Comparison of ENCODE assay signal across 7 mouse cellular contexts in the genomic region with DNA sequence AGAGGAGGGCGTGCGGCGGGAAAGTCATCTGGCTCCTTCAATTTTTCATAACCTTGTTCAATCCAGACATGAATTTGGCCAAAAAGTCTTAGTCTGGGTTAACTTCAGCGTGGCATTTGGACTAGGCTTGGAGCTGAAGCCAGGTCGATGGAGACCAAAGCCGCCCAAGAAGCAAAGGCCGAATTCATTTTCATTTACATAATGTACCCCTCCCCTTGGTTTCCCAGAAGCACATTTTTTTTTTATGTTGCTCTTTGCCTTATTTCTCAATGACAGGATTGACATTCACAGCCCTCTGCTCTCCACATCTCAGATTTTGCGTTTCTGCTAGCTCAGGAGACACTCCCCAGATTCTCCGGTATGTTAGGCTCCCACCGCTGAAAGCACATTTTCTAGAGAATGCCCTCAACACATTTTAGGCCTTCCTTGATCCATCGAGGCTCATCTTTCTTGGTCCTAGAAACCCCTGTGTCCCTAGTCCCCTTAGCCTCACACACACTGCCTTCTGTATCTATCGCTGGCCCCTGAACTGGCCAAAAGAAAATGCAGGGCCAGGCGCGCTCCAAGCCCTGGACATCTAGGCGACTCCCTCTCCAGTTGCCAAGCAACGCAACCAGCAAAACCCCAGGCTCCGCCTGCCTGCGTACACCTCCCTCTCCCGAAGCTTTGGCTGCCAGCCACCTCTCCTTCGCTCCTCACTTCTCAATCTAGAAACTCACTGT. TPM values are rescaled to one million over a fixed set of nuclear protein-coding genes. Genes with fewer than 3 reads are reported as not detected.
A peak's percentile ranks its signal among the peaks of the same experiment; 100 is the strongest.
DNase-seq lines count a peak whose midpoint lies in the region; ATAC-seq lines count a peak whose summit lies in the region.

No protein-coding gene starts in this region.

- DNase-seq in adrenal gland, postnatal 36 days, result peak; percentile 87 to 92
- DNase-seq in heart, adult 8-10 months (ENCODE audit: low spot score), result peak; percentile 85
- DNase-seq in kidney, adult 8-10 months, result peak; percentile 92 to 94
- DNase-seq in midbrain, embryonic 14.5 days, result peak; percentile 92
- DNase-seq in testis, postnatal 14 days (ENCODE audit: low spot score), result peak; percentile 73

- ATAC-seq in embryonic facial prominence, embryonic 12.5 days (ENCODE audit: insufficient number of reproducible peaks, insufficient read depth, low FRiP score, low TSS enrichment), result 0 out of 2 replicates have a peak, but pooled peaks have one; percentile 6
- ATAC-seq in limb, embryonic 13.5 days (ENCODE audit: low FRiP score, low read depth), result 0 out of 2 replicates have a peak, but pooled peaks have one; percentile 32
- ATAC-seq in midbrain, embryonic 14.5 days (ENCODE audit: low FRiP score, low TSS enrichment), result peak; percentile 59

- peak overlapping the region; percentile 77 for H3K4me2 ChIP-seq in embryonic facial prominence, embryonic 12.5 days (replicated peaks)
- H3K4me2 ChIP-seq in limb, embryonic 13.5 days (replicated peaks), result peak overlapping the region; percentile 92
- peak overlapping the region; percentile 93 for H3K4me2 ChIP-seq in midbrain, embryonic 14.5 days (ENCODE audit: low read length)

- H3K36me3 ChIP-seq in embryonic facial prominence, embryonic 12.5 days, result peaks cover 10% of the 10 kb centered on the region; the same call in 1 of the 2 replicates
- peaks cover 20% of the 10 kb centered on the region for H3K36me3 ChIP-seq in limb, embryonic 13.5 days
- no peaks in the 10 kb centered on the region for H3K36me3 ChIP-seq in midbrain, embryonic 14.5 days (ENCODE audit: control insufficient read depth, insufficient read depth, low read length)

- no peaks in the 10 kb centered on the region for H3K9me3 ChIP-seq in embryonic facial prominence, embryonic 12.5 days
- H3K9me3 ChIP-seq in limb, embryonic 13.5 days, result no peaks in the 10 kb centered on the region
- H3K9me3 ChIP-seq in midbrain, embryonic 14.5 days (ENCODE audit: control insufficient read depth, low read length), result no peaks in the 10 kb centered on the region

- H3K9ac ChIP-seq in embryonic facial prominence, embryonic 12.5 days, result peak overlapping the region; percentile 51
- peak overlapping the region; percentile 59 for H3K9ac ChIP-seq in limb, embryonic 13.5 days
- peak overlapping the region; percentile 56; the same call in 1 of the 2 replicates for H3K9ac ChIP-seq in midbrain, embryonic 14.5 days (replicated peaks; ENCODE audit: low read length)

- H3K27ac ChIP-seq in embryonic facial prominence, embryonic 12.5 days, result no peak overlapping the region
- H3K27ac ChIP-seq in limb, embryonic 13.5 days, result peak overlapping the region; percentile 61
- peak overlapping the region; percentile 74 for H3K27ac ChIP-seq in midbrain, embryonic 14.5 days (replicated peaks; ENCODE audit: low read depth, low read length)

- H3K27me3 ChIP-seq in embryonic facial prominence, embryonic 12.5 days, result no peaks in the 10 kb centered on the region
- peaks cover 11% of the 10 kb centered on the region for H3K27me3 ChIP-seq in limb, embryonic 13.5 days
- H3K27me3 ChIP-seq in midbrain, embryonic 14.5 days (ENCODE audit: control insufficient read depth, insufficient read depth, low read length), result peaks cover 23% of the 10 kb centered on the region; the same call in 1 of the 2 replicates

- H3K4me3 ChIP-seq in embryonic facial prominence, embryonic 12.5 days, result peak overlapping the region; percentile 72
- H3K4me3 ChIP-seq in limb, embryonic 13.5 days, result peak overlapping the region; percentile 70
- peak overlapping the region; percentile 49 for H3K4me3 ChIP-seq in midbrain, embryonic 14.5 days (replicated peaks; ENCODE audit: low read depth, low read length)

- peaks cover 34% of the 10 kb centered on the region for H3K4me1 ChIP-seq in embryonic facial prominence, embryonic 12.5 days
- H3K4me1 ChIP-seq in limb, embryonic 13.5 days, result peaks cover 61% of the 10 kb centered on the region
- H3K4me1 ChIP-seq in midbrain, embryonic 14.5 days (ENCODE audit: control insufficient read depth, insufficient read depth, low read length), result peaks cover 29% of the 10 kb centered on the region

- under 1% methylated on average over 20 of the region's 20 CpGs for WGBS in embryonic facial prominence, embryonic 12.5 days
- WGBS in limb, embryonic 13.5 days, result 1% methylated on average over 20 of the region's 20 CpGs
- 1% methylated on average over 20 of the region's 20 CpGs for WGBS in midbrain, embryonic 14.5 days

RNA-seq across cellular contexts. Expression of gene Igfbp5, which starts 3.9 kb away (rescaled TPM):
- total RNA-seq in adrenal gland, postnatal 36 days (2021), result 100 to 1,000 TPM in 1 of 2 experiments, 10 to 100 TPM in 1; 56.7 to 109 TPM
- 142 and 150 TPM in 2 replicates for polyA plus RNA-seq in embryonic facial prominence, embryonic 12.5 days (2016; fragmentation: Nextera tagmentation; extraction: Ambion mirVana)
- total RNA-seq in heart, adult 8-10 months (2022), result 100 to 1,000 TPM in 3 of 4 experiments, 10 to 100 TPM in 1; 89.6 to 129 (median 119) TPM
- polyA plus RNA-seq in limb, embryonic 13.5 days (2015; fragmentation: Nextera tagmentation; extraction: Ambion mirVana), result 129 and 140 TPM in 2 replicates
- polyA plus RNA-seq in midbrain, embryonic 14.5 days (2014; fragmentation: Nextera tagmentation; extraction: Ambion mirVana), result 22.4 and 30.4 TPM in 2 replicates

RNA-seq across cellular contexts. Expression of gene Igfbp2, which starts 46.5 kb away (rescaled TPM):
- total RNA-seq in adrenal gland, postnatal 36 days (2021), result 1 to 10 TPM; 1.8 to 2.0 TPM
- polyA plus RNA-seq in embryonic facial prominence, embryonic 12.5 days (2016; fragmentation: Nextera tagmentation; extraction: Ambion mirVana), result 429 and 434 TPM in 2 replicates
- total RNA-seq in heart, adult 8-10 months (2022), result under 1 TPM in 3 of 4 experiments, not detected in 1; 0.27 to 0.66 (median 0.31) TPM
- polyA plus RNA-seq in limb, embryonic 13.5 days (2015; fragmentation: Nextera tagmentation; extraction: Ambion mirVana), result 344 and 367 TPM in 2 replicates
- polyA plus RNA-seq in midbrain, embryonic 14.5 days (2014; fragmentation: Nextera tagmentation; extraction: Ambion mirVana), result 200 and 310 TPM in 2 replicates

Comparison
In these comparisons a context has a peak if more than half of its experiments do, and no peak if none do; other contexts are left out.
1. ATAC-seq: peak in every context shown above with its lines; median percentile 59 in midbrain, embryonic 14.5 days; 32 in limb, embryonic 13.5 days; 6 in embryonic facial prominence, embryonic 12.5 days.